Mouse (Mus musculus) lung, postnatal 0 days (tissue): ENCODE measurements around the gene Pcyt1b. TPM values are rescaled to one million over a fixed set of nuclear protein-coding genes. Genes with fewer than 3 reads are reported as not detected.

Experiments used
- ATAC-seq: fragments of 200-750 bp; cut with Nextera tagmentation; 2 replicates; pipeline ENCODE4 v1.8.0; 2017; ENCODE audit warnings: moderate library complexity
- DNase-seq: peaks from one replicate; pipeline ENCODE4 v3.0.0-alpha.2; 2016; ENCODE audit warnings: low spot score
- H3K27ac ChIP-seq: fragments of 300-500 bp; sonication (generic); 2 replicates; pipeline ENCODE4 v1.5.1; 2014; ENCODE audit warnings: antibody characterized with exemption, mild to moderate bottlenecking, low read length, mixed read lengths
- H3K27me3 ChIP-seq: fragments of 300-500 bp; sonication (generic); replicated peaks from 2 replicates; pipeline ENCODE4 v1.6.1; 2014; ENCODE audit warnings: low read length, mixed read lengths; ENCODE audit not compliant: insufficient read depth
- H3K36me3 ChIP-seq: fragments of 300-500 bp; sonication (generic); 2 replicates; pipeline ENCODE4 v1.6.1; 2014; ENCODE audit warnings: low read length, mixed read lengths; ENCODE audit not compliant: insufficient read depth
- H3K4me1 ChIP-seq: fragments of 300-500 bp; sonication (generic); 2 replicates; pipeline ENCODE4 v1.6.1; 2014; ENCODE audit warnings: antibody characterized with exemption, low read depth, low read length, mixed read lengths; ENCODE audit not compliant: insufficient read depth
- H3K4me2 ChIP-seq: fragments of 300-500 bp; sonication (generic); replicated peaks from 2 replicates; pipeline ENCODE4 v1.6.1; 2014; ENCODE audit warnings: low read depth, mild to moderate bottlenecking, low read length, moderate library complexity, mixed read lengths
- H3K4me3 ChIP-seq: fragments of 300-500 bp; sonication (generic); 2 replicates; pipeline ENCODE4 v1.5.1; 2014; ENCODE audit warnings: low read depth, low read length
- H3K9ac ChIP-seq: fragments of 300-500 bp; sonication (generic); replicated peaks from 2 replicates; pipeline ENCODE4 v1.6.1; 2014; ENCODE audit warnings: low read depth, mild to moderate bottlenecking
- H3K9me3 ChIP-seq: fragments of 300-500 bp; sonication (generic); 2 replicates; pipeline ENCODE4 v1.6.1; 2016; ENCODE audit warnings: low read length, mixed read lengths
- CTCF ChIP-seq: IDR thresholded peaks from 2 replicates; pipeline ENCODE4 v1.5.1; 2016; ENCODE audit warnings: antibody characterized with exemption, mild to moderate bottlenecking
- EP300 ChIP-seq: IDR thresholded peaks from 2 replicates; pipeline ENCODE4 v1.6.1; 2016; ENCODE audit warnings: antibody characterized with exemption, mild to moderate bottlenecking, control low read depth
- WGBS: fragments of 180-500 bp; shearing (Covaris S2); extraction: QIAGEN DNeasy Blood & Tissue Kit; methylation state at CpG from one replicate; pipeline ENCODE4 v1.1.7; 2014; 5-methylcytosine and 5-hydroxymethylcytosine counted together
- polyA plus RNA-seq: library from polyadenylated mRNA; unstranded; fragments of >200 nt; fragmentation: Nextera tagmentation; extraction: Ambion mirVana; gene quantifications from 2 replicates; pipeline ENCODE4 v1.2.1, GENCODE M21; 2015

Gene Pcyt1b
- polyA plus RNA-seq, 1 experiment from 2014 or later: 0.27 TPM

GRCm38 (mm10) chrX:93676228-93676627, 21.6 kb downstream of the Pcyt1b start:
- Histone ChIP-seq H3K4me3 (no peak overlapping the region), H3K4me2 (no peak overlapping the region), H3K9me3 (no peaks in the 10 kb centered on the region), H3K36me3 (no peaks in the 10 kb centered on the region), H3K27me3 (no peaks in the 10 kb centered on the region), H3K27ac (no peak overlapping the region), H3K4me1 (no peaks in the 10 kb centered on the region), H3K9ac (no peak overlapping the region)
- no peak for ATAC-seq
- 60% methylated on average over 2 of the region's 2 CpGs for WGBS
- DNase-seq: no peak
- TF ChIP-seq CTCF (no peak), EP300 (no peak)

- H3K27ac ChIP-seq: no peak overlapping the region
- no peak overlapping the region for H3K4me2 ChIP-seq
- H3K36me3 ChIP-seq: no peaks in the 10 kb centered on the region
- H3K4me3 ChIP-seq: no peak overlapping the region
- DNase-seq (no peak), ATAC-seq (no peak)
- no peaks in the 10 kb centered on the region for H3K9me3 ChIP-seq
- 72% methylated on average over 6 of the region's 6 CpGs for WGBS
- H3K4me1 ChIP-seq: no peaks in the 10 kb centered on the region
- TF ChIP-seq CTCF (no peak), EP300 (no peak)
- H3K27me3 ChIP-seq: no peaks in the 10 kb centered on the region
- no peak overlapping the region for H3K9ac ChIP-seq
These were observed 34.6 kb downstream of the Pcyt1b start for GRCm38 (mm10) chrX:93689287-93689686.

GRCm38 (mm10) chrX:93690672-93691071, 36.0 kb downstream of the Pcyt1b start:
- WGBS: 71% methylated on average over 8 of the region's 8 CpGs
- H3K27ac ChIP-seq: no peak overlapping the region
- no peak overlapping the region for H3K4me3 ChIP-seq
- DNase-seq: no peak
- no peak for ATAC-seq
- H3K27me3 ChIP-seq: no peaks in the 10 kb centered on the region
- H3K9me3 ChIP-seq: no peaks in the 10 kb centered on the region
- H3K36me3 ChIP-seq: no peaks in the 10 kb centered on the region
- no peaks in the 10 kb centered on the region for H3K4me1 ChIP-seq
- no peak overlapping the region for H3K4me2 ChIP-seq
- no peak overlapping the region for H3K9ac ChIP-seq
- TF ChIP-seq CTCF (no peak), EP300 (no peak)

- Histone ChIP-seq H3K36me3 (no peaks in the 10 kb centered on the region), H3K4me1 (no peaks in the 10 kb centered on the region), H3K27ac (no peak overlapping the region), H3K9me3 (no peaks in the 10 kb centered on the region), H3K4me3 (no peak overlapping the region), H3K4me2 (no peak overlapping the region), H3K9ac (no peak overlapping the region), H3K27me3 (no peaks in the 10 kb centered on the region)
- DNase-seq: no peak
- WGBS: 44% methylated on average over 1 of the region's 1 CpGs
- TF ChIP-seq CTCF: no peak
- no peak for TF ChIP-seq EP300
- ATAC-seq: no peak
These were observed 42.9 kb downstream of the Pcyt1b start for GRCm38 (mm10) chrX:93697596-93697995.

- H3K4me3 ChIP-seq: no peak overlapping the region
- no peaks in the 10 kb centered on the region for H3K27me3 ChIP-seq
- no peak overlapping the region for H3K4me2 ChIP-seq
- no peaks in the 10 kb centered on the region for H3K9me3 ChIP-seq
- no peaks in the 10 kb centered on the region for H3K4me1 ChIP-seq
- no peak overlapping the region for H3K27ac ChIP-seq
- peak; percentile 51 for DNase-seq
- H3K36me3 ChIP-seq: no peaks in the 10 kb centered on the region
- H3K9ac ChIP-seq: no peak overlapping the region
- WGBS: 38% methylated on average over 8 of the region's 8 CpGs
- ATAC-seq: peak; percentile 28; the same call in 1 of the 2 replicates
- no peak for TF ChIP-seq EP300
- no peak for TF ChIP-seq CTCF
These were observed 46.0 kb downstream of the Pcyt1b start for GRCm38 (mm10) chrX:93700528-93701225.

- ATAC-seq: no peak
- DNase-seq: no peak
- Histone ChIP-seq H3K9ac (no peak overlapping the region), H3K27me3 (no peaks in the 10 kb centered on the region), H3K4me1 (no peaks in the 10 kb centered on the region), H3K27ac (no peak overlapping the region), H3K36me3 (no peaks in the 10 kb centered on the region), H3K9me3 (no peaks in the 10 kb centered on the region), H3K4me3 (no peak overlapping the region), H3K4me2 (no peak overlapping the region)
- no peak for TF ChIP-seq EP300
- TF ChIP-seq CTCF: no peak
- 12% methylated on average over 1 of the region's 1 CpGs for WGBS
These were observed 57.9 kb downstream of the Pcyt1b start for GRCm38 (mm10) chrX:93712566-93712965.
